Mouse (Mus musculus): ENCODE data around the gene Mamdc4. TPM values are rescaled to one million over a fixed set of nuclear protein-coding genes. Genes with fewer than 3 reads are reported as not detected.

Gene Mamdc4
- polyA plus RNA-seq, 2 experiments = 1.4 to 10.9 TPM

- Histone ChIP-seq H3K27ac (replicated peaks; ENCODE audit: low read depth, low read length) (no peak overlapping the region), H3K9me3 (ENCODE audit: control insufficient read depth, low read length) (no peaks in the 10 kb centered on the region), H3K4me1 (ENCODE audit: control insufficient read depth, insufficient read depth, low read length) (peaks cover 3% of the 10 kb centered on the region; the same call in 1 of the 2 replicates), H3K27me3 (ENCODE audit: control insufficient read depth, insufficient read depth, low read length) (no peaks in the 10 kb centered on the region), H3K4me3 (replicated peaks; ENCODE audit: low read length) (no peak overlapping the region), H3K36me3 (ENCODE audit: control insufficient read depth, insufficient read depth, low read length) (peaks cover 88% of the 10 kb centered on the region), H3K9ac (ENCODE audit: low read depth, low read length, severe bottlenecking) (no peak overlapping the region), H3K4me2 (replicated peaks; ENCODE audit: low read depth, low read length, severe bottlenecking) (no peak overlapping the region)
- DNase-seq (ENCODE audit: low spot score) = no peak
- TF ChIP-seq POLR2A (IDR thresholded peaks at IDR 0.05; ENCODE audit: borderline replicate concordance, extremely low read depth, insufficient read depth, insufficient read length) = no peak
- no peak for ATAC-seq (ENCODE audit: low FRiP score, low read depth)
- 82% methylated on average over 7 of the region's 8 CpGs for WGBS
Measured at GRCm38 (mm10) chr2:25587290-25587689, 12.6 kb upstream of the Mamdc4 start.

GRCm38 (mm10) chr2:25585601-25586000 is 11.0 kb upstream of the Mamdc4 start:
- ATAC-seq (ENCODE audit: low FRiP score, low read depth) = no peak
- Histone ChIP-seq H3K9me3 (ENCODE audit: control insufficient read depth, low read length) (no peaks in the 10 kb centered on the region), H3K4me2 (replicated peaks; ENCODE audit: low read depth, low read length, severe bottlenecking) (no peak overlapping the region), H3K36me3 (ENCODE audit: control insufficient read depth, insufficient read depth, low read length) (peaks cover 72% of the 10 kb centered on the region), H3K27ac (replicated peaks; ENCODE audit: low read depth, low read length) (no peak overlapping the region), H3K27me3 (ENCODE audit: control insufficient read depth, insufficient read depth, low read length) (peaks cover 7% of the 10 kb centered on the region), H3K4me3 (replicated peaks; ENCODE audit: low read length) (no peak overlapping the region), H3K4me1 (ENCODE audit: control insufficient read depth, insufficient read depth, low read length) (peaks cover 11% of the 10 kb centered on the region; the same call in 1 of the 2 replicates), H3K9ac (ENCODE audit: low read depth, low read length, severe bottlenecking) (no peak overlapping the region)
- no peak for DNase-seq (ENCODE audit: low spot score)
- WGBS = 84% methylated on average over 3 of the region's 3 CpGs
- TF ChIP-seq POLR2A (IDR thresholded peaks at IDR 0.05; ENCODE audit: borderline replicate concordance, extremely low read depth, insufficient read depth, insufficient read length) = no peak

- Histone ChIP-seq H3K9me3 (ENCODE audit: control insufficient read depth, low read length) (no peaks in the 10 kb centered on the region), H3K9ac (ENCODE audit: low read depth, low read length, severe bottlenecking) (no peak overlapping the region), H3K27ac (replicated peaks; ENCODE audit: low read depth, low read length) (no peak overlapping the region), H3K4me3 (replicated peaks; ENCODE audit: low read length) (no peak overlapping the region), H3K36me3 (ENCODE audit: control insufficient read depth, insufficient read depth, low read length) (peaks cover 68% of the 10 kb centered on the region), H3K4me1 (ENCODE audit: control insufficient read depth, insufficient read depth, low read length) (peaks cover 14% of the 10 kb centered on the region), H3K4me2 (replicated peaks; ENCODE audit: low read depth, low read length, severe bottlenecking) (no peak overlapping the region), H3K27me3 (ENCODE audit: control insufficient read depth, insufficient read depth, low read length) (peaks cover 15% of the 10 kb centered on the region)
- 87% methylated on average over 4 of the region's 4 CpGs for WGBS
- ATAC-seq (ENCODE audit: low FRiP score, low read depth) (no peak), DNase-seq (ENCODE audit: low spot score) (no peak)
- TF ChIP-seq POLR2A (IDR thresholded peaks at IDR 0.05; ENCODE audit: borderline replicate concordance, extremely low read depth, insufficient read depth, insufficient read length) = no peak
Measured at GRCm38 (mm10) chr2:25584856-25585255, 10.2 kb upstream of the Mamdc4 start.

- Histone ChIP-seq H3K4me2 (replicated peaks; ENCODE audit: low read depth, low read length, severe bottlenecking) (no peak overlapping the region), H3K27me3 (ENCODE audit: control insufficient read depth, insufficient read depth, low read length) (peaks cover 22% of the 10 kb centered on the region), H3K9ac (ENCODE audit: low read depth, low read length, severe bottlenecking) (no peak overlapping the region), H3K4me3 (replicated peaks; ENCODE audit: low read length) (no peak overlapping the region), H3K4me1 (ENCODE audit: control insufficient read depth, insufficient read depth, low read length) (peaks cover 20% of the 10 kb centered on the region), H3K36me3 (ENCODE audit: control insufficient read depth, insufficient read depth, low read length) (peaks cover 61% of the 10 kb centered on the region), H3K9me3 (ENCODE audit: control insufficient read depth, low read length) (no peaks in the 10 kb centered on the region), H3K27ac (replicated peaks; ENCODE audit: low read depth, low read length) (no peak overlapping the region)
- ATAC-seq (ENCODE audit: low FRiP score, low read depth) = no peak
- DNase-seq (ENCODE audit: low spot score) = no peak
- TF ChIP-seq POLR2A (IDR thresholded peaks at IDR 0.05; ENCODE audit: borderline replicate concordance, extremely low read depth, insufficient read depth, insufficient read length) = no peak
- WGBS = 81% methylated on average over 3 of the region's 3 CpGs
Measured at GRCm38 (mm10) chr2:25584152-25584551, 9.5 kb upstream of the Mamdc4 start.

GRCm38 (mm10) chr2:25583571-25583970 is 8.9 kb upstream of the Mamdc4 start:
- ATAC-seq (ENCODE audit: low FRiP score, low read depth) (no peak), DNase-seq (ENCODE audit: low spot score) (no peak)
- Histone ChIP-seq H3K4me1 (ENCODE audit: control insufficient read depth, insufficient read depth, low read length) (peaks cover 20% of the 10 kb centered on the region), H3K4me2 (replicated peaks; ENCODE audit: low read depth, low read length, severe bottlenecking) (no peak overlapping the region), H3K9me3 (ENCODE audit: control insufficient read depth, low read length) (no peaks in the 10 kb centered on the region), H3K36me3 (ENCODE audit: control insufficient read depth, insufficient read depth, low read length) (peaks cover 57% of the 10 kb centered on the region), H3K9ac (ENCODE audit: low read depth, low read length, severe bottlenecking) (no peak overlapping the region), H3K27me3 (ENCODE audit: control insufficient read depth, insufficient read depth, low read length) (peaks cover 28% of the 10 kb centered on the region), H3K27ac (replicated peaks; ENCODE audit: low read depth, low read length) (no peak overlapping the region), H3K4me3 (replicated peaks; ENCODE audit: low read length) (no peak overlapping the region)
- WGBS = 78% methylated on average over 4 of the region's 4 CpGs
- no peak for TF ChIP-seq POLR2A (IDR thresholded peaks at IDR 0.05; ENCODE audit: borderline replicate concordance, extremely low read depth, insufficient read depth, insufficient read length)

- DNase-seq (ENCODE audit: low spot score) (no peak), ATAC-seq (ENCODE audit: low FRiP score, low read depth) (no peak)
- 87% methylated on average over 6 of the region's 6 CpGs for WGBS
- H3K27me3 ChIP-seq (ENCODE audit: control insufficient read depth, insufficient read depth, low read length) = peaks cover 32% of the 10 kb centered on the region
- no peaks in the 10 kb centered on the region for H3K9me3 ChIP-seq (ENCODE audit: control insufficient read depth, low read length)
- TF ChIP-seq POLR2A (IDR thresholded peaks at IDR 0.05; ENCODE audit: borderline replicate concordance, extremely low read depth, insufficient read depth, insufficient read length) = no peak
- H3K36me3 ChIP-seq (ENCODE audit: control insufficient read depth, insufficient read depth, low read length) = peaks cover 53% of the 10 kb centered on the region
- no peak overlapping the region for H3K9ac ChIP-seq (ENCODE audit: low read depth, low read length, severe bottlenecking)
- H3K4me3 ChIP-seq (replicated peaks; ENCODE audit: low read length) = no peak overlapping the region
- H3K27ac ChIP-seq (replicated peaks; ENCODE audit: low read depth, low read length) = no peak overlapping the region
- no peak overlapping the region for H3K4me2 ChIP-seq (replicated peaks; ENCODE audit: low read depth, low read length, severe bottlenecking)
- peaks cover 20% of the 10 kb centered on the region for H3K4me1 ChIP-seq (ENCODE audit: control insufficient read depth, insufficient read depth, low read length)
Measured at GRCm38 (mm10) chr2:25583120-25583481, 8.5 kb upstream of the Mamdc4 start.

Data from limb, embryonic 14.5 days (tissue).